ENCODE assay signal across 1 mouse cellular context in genomic region chr11:57800971-57801765, GRCm38 (mm10).
TF ChIP-seq lines count a peak whose summit lies in the region.

Gene Sap30l (plus strand): TSS chr11:57801637.

TF ChIP-seq in CH12.LX, 34 proteins besides CTCF, POLR2A, EP300 and RAD21 (continued from another document):
- peak; percentile 81; the same call in 1 of the 2 replicates for TF ChIP-seq POLR2AphosphoS2 (IDR thresholded peaks at IDR 0.05; ENCODE audit: low read depth, low read length)
- peak; percentile 55 for TF ChIP-seq IRF4 (IDR thresholded peaks at IDR 0.05; ENCODE audit: low read depth, low read length)
- TF ChIP-seq USF2 (conservative IDR thresholded peaks at IDR 0.05; ENCODE audit: low read depth, low read length) = no peak
- peak; percentile 87 for TF ChIP-seq MAZ (IDR thresholded peaks at IDR 0.05; ENCODE audit: low read depth, low read length)
- TF ChIP-seq JUND (conservative IDR thresholded peaks at IDR 0.05; ENCODE audit: low read depth, low read length) = no peak
- no peak for TF ChIP-seq ETS1 (conservative IDR thresholded peaks at IDR 0.05; ENCODE audit: low read depth, low read length)
- TF ChIP-seq E2F4 (IDR thresholded peaks at IDR 0.05; ENCODE audit: insufficient replicate concordance, low read depth, low read length) = no peak
- TF ChIP-seq SIN3A (IDR thresholded peaks at IDR 0.05; ENCODE audit: low read length) = peak; percentile 67
- TF ChIP-seq SMC3 (IDR thresholded peaks at IDR 0.05; ENCODE audit: low read depth, low read length) = no peak
- TF ChIP-seq PAX5 (IDR thresholded peaks at IDR 0.05; ENCODE audit: low read length) = no peak
- TF ChIP-seq NELFE (IDR thresholded peaks at IDR 0.05; ENCODE audit: low read depth, low read length) = peak; percentile 95
- no peak for TF ChIP-seq ZNF384 (IDR thresholded peaks at IDR 0.05; ENCODE audit: low read depth, low read length)
- TF ChIP-seq ZKSCAN1 (IDR thresholded peaks at IDR 0.05; ENCODE audit: borderline replicate concordance, low read depth, low read length) = no peak
- peak; percentile 87 for TF ChIP-seq ZMIZ1 (IDR thresholded peaks at IDR 0.05; ENCODE audit: low read depth, low read length)
- 0 out of 2 replicates have a peak, but pooled peaks have one; percentile 6 for TF ChIP-seq KAT2A (IDR thresholded peaks at IDR 0.05; ENCODE audit: insufficient replicate concordance, low read length)
- no peak for TF ChIP-seq JUN (IDR thresholded peaks at IDR 0.05; ENCODE audit: insufficient read depth, low read depth, low read length)
- peak; percentile 22; the same call in 1 of the 2 replicates for TF ChIP-seq RCOR1 (conservative IDR thresholded peaks at IDR 0.05; ENCODE audit: low read depth, low read length)
- TF ChIP-seq CHD2 (IDR thresholded peaks at IDR 0.05; ENCODE audit: low read length) = peak; percentile 95
- no peak for TF ChIP-seq MAX (IDR thresholded peaks at IDR 0.05; ENCODE audit: low read length)
- TF ChIP-seq MEF2A (IDR thresholded peaks at IDR 0.05; ENCODE audit: borderline replicate concordance, low read depth, low read length) = no peak
- TF ChIP-seq UBTF (IDR thresholded peaks at IDR 0.05; ENCODE audit: low read depth, low read length) = no peak
